Mouse (Mus musculus) gastrocnemius, adult 2 months (tissue): ENCODE data around the gene Foxo6. TPM values are rescaled to one million over a fixed set of nuclear protein-coding genes. Genes with fewer than 3 reads are reported as not detected.
A peak's percentile ranks its signal among the peaks of the same experiment; 100 is the strongest.

Experiments used
- DNase-seq: peaks from one replicate; pipeline ENCODE4 v3.0.0; 2022
- H3K27ac ChIP-seq: fragments of 200-600 bp; 2 replicates; pipeline ENCODE4 v1.8.1; 2022; ENCODE audit warnings: mild to moderate bottlenecking
- H3K4me3 ChIP-seq: fragments of 200-600 bp; 2 replicates; pipeline ENCODE4 v1.8.1; 2022; ENCODE audit warnings: mild to moderate bottlenecking, moderate library complexity
- CTCF ChIP-seq: fragments of 200-600 bp; IDR thresholded peaks from 2 replicates; pipeline ENCODE4 v1.8.1; 2022; ENCODE audit warnings: antibody characterized with exemption, mild to moderate bottlenecking, moderate library complexity
- intact Hi-C: fragments of 180-260 bp; cut with DNase I; formaldehyde crosslinking; loops from one replicate; pipeline ENCODE4 v1.15.1; 2025
- total RNA-seq, 2 experiments: library from RNA; stranded (reverse); gene quantifications; 2 replicates each; pipeline ENCODE4 v1.2.3; 2021

The Foxo6 gene
- total RNA-seq, 2 experiments from 2014 or later = 4.3 to 10.0 TPM

- intact Hi-C loops = no loop called here
- H3K27ac ChIP-seq = no peak overlapping the region
- no peak overlapping the region for H3K4me3 ChIP-seq
- TF ChIP-seq CTCF = no peak
- DNase-seq = no peak
Measured at GRCm38 (mm10) chr4:120264105-120264504, 23.0 kb downstream of the Foxo6 start.

DNA sequence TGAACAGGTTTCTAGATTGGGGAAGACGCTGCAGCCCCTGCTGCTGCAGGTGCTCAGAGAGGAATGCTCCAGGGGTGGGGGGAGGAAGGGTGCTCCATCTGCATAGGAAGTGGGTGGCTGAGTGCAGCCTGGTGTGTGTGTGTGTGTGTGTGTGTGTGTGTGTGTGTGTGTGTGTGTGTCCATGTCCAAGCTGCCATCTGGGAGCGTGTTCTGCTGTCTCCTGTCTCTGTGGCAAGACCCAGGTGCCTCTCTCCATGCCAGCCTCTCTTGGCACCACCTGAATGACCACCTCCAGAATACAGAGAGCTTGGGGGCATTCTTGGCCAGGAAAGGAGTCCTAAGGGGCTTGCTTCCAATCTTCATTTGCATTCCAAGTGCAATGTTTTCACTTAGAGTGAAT is 24.4 kb downstream of the Foxo6 start:
- Histone ChIP-seq H3K27ac (no peak overlapping the region), H3K4me3 (no peak overlapping the region)
- no peak for TF ChIP-seq CTCF
- no peak for DNase-seq
- intact Hi-C loops = no loop called here

GRCm38 (mm10) chr4:120262206-120262605 is 24.9 kb downstream of the Foxo6 start:
- no peak for TF ChIP-seq CTCF
- DNase-seq = no peak
- H3K4me3 ChIP-seq = no peak overlapping the region
- intact Hi-C loops = no loop called here
- H3K27ac ChIP-seq = no peak overlapping the region

DNA sequence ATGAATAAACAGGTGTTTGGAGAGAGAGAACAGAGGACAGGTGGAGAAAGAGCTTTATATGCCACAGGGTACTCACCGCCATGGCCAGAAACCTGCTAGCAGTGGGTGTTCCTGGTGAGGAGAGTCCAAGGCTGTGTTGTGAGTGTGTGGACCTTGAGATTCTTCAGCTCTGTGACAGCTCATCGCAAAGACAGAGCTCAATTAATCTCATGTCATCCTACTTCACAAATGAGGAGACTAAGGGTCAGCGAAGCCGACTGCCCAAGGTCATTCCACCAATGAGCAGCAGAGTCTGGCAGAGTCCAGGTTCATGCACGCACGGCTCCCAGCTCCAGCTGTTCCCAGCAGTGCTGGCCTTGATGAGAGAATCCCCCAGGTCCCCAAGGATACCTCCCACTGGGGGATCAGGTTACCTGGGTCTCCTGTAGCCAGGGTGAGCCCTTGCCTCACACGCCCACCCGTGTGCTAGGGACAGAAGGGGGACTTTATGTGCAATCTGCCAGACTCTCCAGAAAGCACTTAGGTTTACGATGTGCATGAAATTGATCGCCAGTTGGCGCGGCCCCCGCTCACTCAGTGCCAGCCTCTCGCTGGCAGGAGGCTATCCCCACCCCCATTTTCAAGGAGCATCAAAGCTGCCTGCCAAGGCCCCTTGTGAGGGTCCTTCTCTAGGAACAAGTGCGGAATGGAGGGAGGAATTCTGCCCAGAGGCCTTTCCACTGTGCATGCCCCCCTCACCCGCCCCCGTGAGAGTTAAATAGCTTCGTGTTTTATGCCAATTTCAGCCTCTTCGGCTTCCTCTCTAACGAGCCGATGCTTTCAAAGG is 27.6 kb downstream of the Foxo6 start:
- no peak overlapping the region for H3K4me3 ChIP-seq
- peak; percentile 76 for DNase-seq
- H3K27ac ChIP-seq = no peak overlapping the region
- no peak for TF ChIP-seq CTCF
- intact Hi-C loops = no loop called here

- peak; percentile 96 for DNase-seq
- Histone ChIP-seq H3K27ac (peak overlapping the region; percentile 89), H3K4me3 (no peak overlapping the region)
- no peak for TF ChIP-seq CTCF
- intact Hi-C loops = loop anchor here (1.0 kb wide), 1 partner anchor 27 kb away; no protein-coding TSS in a partner anchor
Measured at GRCm38 (mm10) chr4:120248800-120249261, 38.3 kb downstream of the Foxo6 start.

DNA sequence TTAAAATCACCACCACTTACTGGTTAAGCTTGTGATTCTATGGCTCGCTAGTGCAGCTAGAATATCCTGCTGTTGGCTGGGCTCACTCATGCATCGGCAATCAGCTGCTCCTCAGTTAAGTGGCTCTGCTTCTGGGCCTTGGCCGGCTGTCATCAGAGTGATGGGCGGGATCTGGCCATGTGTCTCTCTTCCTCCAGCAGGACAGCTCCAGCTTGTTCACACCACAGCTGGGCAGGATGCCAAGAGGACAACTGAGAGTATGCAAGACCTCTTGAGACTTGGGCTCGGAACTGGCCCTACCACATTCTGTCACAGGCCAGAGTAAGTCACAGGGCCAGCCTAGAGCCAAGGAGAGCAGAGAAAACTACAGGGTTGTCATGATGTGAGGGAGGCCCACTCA is 39.7 kb downstream of the Foxo6 start:
- intact Hi-C loops = no loop called here
- no peak overlapping the region for H3K4me3 ChIP-seq
- peak; percentile 90 for DNase-seq
- no peak for TF ChIP-seq CTCF
- H3K27ac ChIP-seq = peak overlapping the region; percentile 89

GRCm38 (mm10) chr4:120246086-120246485 is 41.1 kb downstream of the Foxo6 start:
- no peak for TF ChIP-seq CTCF
- peak; percentile 62 for DNase-seq
- intact Hi-C loops = no loop called here
- Histone ChIP-seq H3K4me3 (no peak overlapping the region), H3K27ac (peak overlapping the region; percentile 89)

- Histone ChIP-seq H3K27ac (no peak overlapping the region), H3K4me3 (no peak overlapping the region)
- intact Hi-C loops = no loop called here
- DNase-seq = peak; percentile 56
- no peak for TF ChIP-seq CTCF
Measured at GRCm38 (mm10) chr4:120242783-120243262, 44.3 kb downstream of the Foxo6 start.

DNA sequence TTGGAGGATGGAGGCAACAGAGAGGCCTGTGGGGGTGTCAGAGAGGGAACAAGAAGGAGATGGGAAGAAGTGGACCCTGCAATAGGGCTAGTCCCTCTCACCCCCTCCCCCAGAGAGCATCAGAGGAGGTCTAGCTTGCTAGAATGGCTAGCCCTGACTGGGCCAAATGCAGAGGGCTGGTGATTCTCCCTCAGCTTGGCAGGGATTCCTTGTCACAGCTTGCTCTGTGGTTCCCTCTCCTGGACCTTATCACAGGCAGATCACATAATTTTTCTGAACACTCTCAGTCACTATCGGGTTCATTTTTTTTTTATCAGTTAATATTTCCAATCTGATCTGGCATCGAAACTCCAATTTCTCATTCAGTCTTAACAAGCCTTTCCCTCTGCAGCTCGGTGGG is 46.0 kb downstream of the Foxo6 start:
- no peak for TF ChIP-seq CTCF
- H3K27ac ChIP-seq = no peak overlapping the region
- intact Hi-C loops = no loop called here
- no peak overlapping the region for H3K4me3 ChIP-seq
- no peak for DNase-seq

GRCm38 (mm10) chr4:120239419-120239818 is 47.7 kb downstream of the Foxo6 start:
- intact Hi-C loops = no loop called here
- H3K4me3 ChIP-seq = no peak overlapping the region
- TF ChIP-seq CTCF = no peak
- no peak for DNase-seq
- H3K27ac ChIP-seq = no peak overlapping the region

DNA sequence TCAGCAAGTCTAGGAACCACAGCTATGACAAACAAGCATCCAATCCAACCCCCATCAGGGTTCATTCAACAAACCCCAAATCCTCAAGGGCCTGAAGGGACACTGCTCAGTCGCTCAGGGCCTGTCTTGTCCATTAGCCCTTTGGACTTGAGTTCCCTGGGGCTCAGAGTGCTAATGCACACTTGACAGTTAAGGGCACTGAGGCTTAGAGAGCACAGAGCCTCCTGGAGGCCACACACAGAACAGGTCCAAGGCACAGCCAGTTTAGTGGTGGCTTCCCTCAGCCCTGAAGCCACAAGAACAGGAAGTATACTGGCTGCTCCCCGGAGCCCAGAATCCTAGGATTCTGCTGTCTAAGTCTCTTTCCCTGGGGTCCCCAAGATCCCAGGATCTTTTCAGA is 53.9 kb downstream of the Foxo6 start:
- Histone ChIP-seq H3K4me3 (no peak overlapping the region), H3K27ac (no peak overlapping the region)
- intact Hi-C loops = no loop called here
- no peak for DNase-seq
- TF ChIP-seq CTCF = no peak

DNA sequence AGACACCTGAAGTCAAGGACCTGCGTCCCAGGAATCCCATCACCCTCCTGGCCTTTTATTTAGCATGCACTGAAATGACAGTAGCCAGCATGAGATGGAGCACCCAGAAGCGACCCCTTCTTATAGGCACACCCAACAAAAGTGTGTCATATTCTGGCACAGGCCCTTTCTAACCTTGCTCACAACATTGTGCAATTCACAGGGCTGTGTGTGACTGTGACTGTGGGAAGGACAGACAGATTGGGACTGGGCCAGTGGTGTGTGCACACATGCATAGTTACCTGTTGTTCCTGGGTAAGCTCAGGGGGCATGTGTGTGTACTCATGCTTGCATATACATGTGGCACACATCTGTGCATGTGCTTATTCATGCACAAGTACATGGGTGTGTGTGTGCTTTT is 54.6 kb downstream of the Foxo6 start:
- no peak for DNase-seq
- H3K4me3 ChIP-seq = no peak overlapping the region
- no peak overlapping the region for H3K27ac ChIP-seq
- intact Hi-C loops = no loop called here
- no peak for TF ChIP-seq CTCF

DNA sequence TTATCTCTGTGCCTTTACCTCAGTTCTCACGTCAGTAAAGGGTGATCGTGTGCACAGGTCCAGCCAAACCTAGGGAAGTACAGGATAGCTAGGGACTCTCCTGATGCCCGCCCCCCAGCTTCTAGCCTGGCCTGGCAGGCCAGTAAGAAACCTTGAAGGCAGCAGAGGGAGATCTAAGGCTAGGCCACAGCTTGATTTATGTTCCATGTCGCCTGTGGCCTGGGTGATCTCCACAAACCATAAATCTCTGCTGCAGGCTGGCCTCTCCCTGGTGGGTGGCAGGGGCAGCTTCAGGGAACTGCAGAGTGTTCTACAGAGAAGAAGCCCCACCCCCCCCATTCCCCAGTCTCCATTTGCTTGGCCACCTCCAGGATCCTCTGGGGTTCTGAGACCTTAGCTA is 55.2 kb downstream of the Foxo6 start:
- no peak overlapping the region for H3K27ac ChIP-seq
- no peak for TF ChIP-seq CTCF
- DNase-seq = no peak
- intact Hi-C loops = no loop called here
- H3K4me3 ChIP-seq = no peak overlapping the region

DNA sequence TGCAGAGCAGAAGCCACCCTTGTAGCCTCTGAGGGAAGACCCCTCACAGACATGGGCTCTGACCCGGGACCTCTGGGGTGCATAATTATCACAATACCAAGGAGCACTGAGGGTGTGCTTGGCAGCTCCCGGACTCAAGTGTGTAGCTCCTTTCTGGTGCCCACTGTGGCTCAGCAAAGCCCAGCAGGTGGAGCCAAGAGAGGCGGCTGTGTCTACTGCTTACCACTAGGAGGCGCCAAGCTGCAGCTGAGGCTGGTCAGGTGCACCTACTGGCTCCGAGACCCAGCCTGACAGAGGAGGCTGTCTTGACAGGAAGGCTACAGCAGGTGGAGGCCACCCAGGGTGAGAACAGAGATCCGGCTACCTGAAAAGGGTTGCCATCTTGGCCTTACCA is 56.9 kb downstream of the Foxo6 start:
- TF ChIP-seq CTCF = no peak; the same call in 1 of the 2 replicates
- DNase-seq = peak; percentile 87
- Histone ChIP-seq H3K27ac (peak overlapping the region; percentile 35; the same call in 1 of the 2 replicates), H3K4me3 (no peak overlapping the region)
- intact Hi-C loops = loop anchor here (1.0 kb wide), 1 partner anchor 90 kb away; no protein-coding TSS in a partner anchor
